Mouse (Mus musculus): Measurements from ENCODE around the gene Kcnt1.
A peak's percentile ranks its signal among the peaks of the same experiment; 100 is the strongest.

Gene Kcnt1

DNA sequence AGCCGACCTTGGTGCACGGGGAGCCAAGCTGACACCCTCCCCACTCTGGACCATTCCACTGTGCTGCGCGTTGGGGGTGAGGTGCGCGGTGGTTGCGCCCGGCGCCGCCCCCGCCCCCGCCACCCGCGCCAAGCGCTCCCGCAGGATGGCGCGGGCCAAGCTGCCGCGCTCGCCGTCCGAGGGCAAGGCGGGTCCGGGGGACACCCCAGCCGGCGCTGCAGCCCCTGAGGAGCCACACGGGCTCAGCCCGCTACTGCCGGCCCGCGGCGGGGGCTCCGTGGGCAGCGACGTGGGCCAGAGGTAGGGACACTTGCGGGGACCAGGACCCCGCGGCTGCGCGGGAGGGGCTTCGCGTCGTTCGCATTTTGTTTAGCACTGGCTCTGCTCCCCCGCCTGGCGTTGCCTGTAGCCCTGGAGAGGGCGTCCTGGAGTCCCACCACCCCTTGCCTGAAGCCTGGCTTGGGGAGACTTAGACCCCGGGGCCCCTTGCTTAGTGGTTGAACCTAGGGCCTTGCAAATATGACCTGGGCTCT lies 14.3 kb downstream of the Kcnt1 start:
- no peak for DNase-seq (ENCODE audit: low spot score in 2 of 2)

DNA sequence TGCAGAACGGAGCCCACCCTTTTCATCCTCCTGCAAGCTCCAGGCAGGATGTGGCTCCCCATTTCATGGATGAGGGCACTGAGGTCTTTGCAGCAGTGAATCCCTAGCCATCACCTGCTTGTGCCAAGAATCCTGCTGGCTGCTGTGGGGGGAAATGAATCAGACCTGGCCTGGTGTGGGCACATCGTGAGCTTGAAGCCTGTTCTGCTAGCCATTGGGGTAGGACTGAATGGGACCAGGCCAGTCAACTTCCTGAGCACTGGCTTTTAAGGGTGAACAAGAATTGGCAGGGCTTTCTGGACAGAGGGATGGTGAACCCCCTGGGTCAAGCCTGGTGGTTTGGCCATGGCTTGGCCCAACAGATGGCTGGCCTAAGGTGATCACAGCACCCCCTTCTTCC lies 15.0 kb downstream of the Kcnt1 start:
- no peak for DNase-seq (ENCODE audit: low spot score in 2 of 2)

DNA sequence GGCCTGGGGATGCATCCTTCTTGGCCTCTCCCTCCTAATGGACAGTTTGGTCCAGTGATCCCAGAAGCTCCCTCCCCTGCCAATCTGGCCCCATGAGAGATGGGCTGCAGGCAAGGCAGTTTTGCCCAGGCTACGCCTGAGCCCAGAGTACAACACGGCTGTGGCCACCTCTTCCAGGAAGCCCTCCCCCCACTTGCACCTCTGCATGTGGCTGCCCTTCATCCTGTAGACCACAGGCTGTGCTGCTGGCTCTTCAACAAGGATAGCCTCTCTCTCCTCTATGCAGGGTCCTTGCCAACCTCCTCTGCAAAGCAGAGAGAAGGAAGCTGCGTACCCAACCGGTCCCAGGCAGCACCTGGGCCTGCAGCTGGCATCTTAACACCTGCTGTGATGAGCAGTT lies 15.5 kb downstream of the Kcnt1 start:
- no peak for DNase-seq (ENCODE audit: low spot score in 2 of 2)

DNA sequence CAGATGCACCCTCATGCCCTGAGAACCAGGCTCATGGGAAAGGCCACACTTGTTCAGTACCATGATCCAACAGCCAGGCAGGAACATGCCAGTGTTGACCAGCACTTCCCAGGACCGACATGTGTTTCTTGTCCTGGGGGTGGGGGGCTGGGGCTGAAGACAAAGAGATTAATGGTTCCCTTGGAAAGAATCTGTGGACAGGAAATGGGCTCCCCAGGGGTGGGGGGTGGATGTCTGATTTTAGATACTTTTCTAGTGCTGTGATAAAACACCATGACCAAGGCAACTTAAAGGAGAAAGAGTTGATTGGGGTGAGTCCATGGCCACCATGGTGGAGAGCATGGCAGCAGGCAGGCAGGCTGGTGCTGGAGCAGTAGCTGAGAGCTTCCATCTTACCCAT lies 18.7 kb downstream of the Kcnt1 start:
- DNase-seq (ENCODE audit: low spot score in 2 of 2), result no peak

DNA sequence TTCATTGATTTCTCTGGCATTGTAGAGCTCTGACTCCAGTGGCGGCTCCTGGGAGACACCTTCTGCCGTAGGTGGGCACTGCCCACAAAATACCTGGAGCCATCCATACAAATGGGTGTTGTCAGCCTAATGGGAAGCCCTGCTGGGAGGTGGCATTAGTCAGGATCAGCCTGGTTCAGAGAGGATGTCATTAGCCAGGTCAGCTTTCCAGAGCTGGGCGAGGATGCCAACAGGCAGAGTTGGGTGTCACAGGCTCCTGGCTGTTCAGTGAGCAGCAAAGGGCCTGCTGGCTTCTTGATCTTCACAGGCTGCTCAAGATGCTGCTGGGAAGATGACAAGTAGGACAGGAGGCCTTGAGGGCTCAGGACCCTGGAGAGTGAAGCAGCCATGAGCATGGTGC lies 21.2 kb downstream of the Kcnt1 start:
- DNase-seq (ENCODE audit: low spot score in 2 of 2), result no peak

DNA sequence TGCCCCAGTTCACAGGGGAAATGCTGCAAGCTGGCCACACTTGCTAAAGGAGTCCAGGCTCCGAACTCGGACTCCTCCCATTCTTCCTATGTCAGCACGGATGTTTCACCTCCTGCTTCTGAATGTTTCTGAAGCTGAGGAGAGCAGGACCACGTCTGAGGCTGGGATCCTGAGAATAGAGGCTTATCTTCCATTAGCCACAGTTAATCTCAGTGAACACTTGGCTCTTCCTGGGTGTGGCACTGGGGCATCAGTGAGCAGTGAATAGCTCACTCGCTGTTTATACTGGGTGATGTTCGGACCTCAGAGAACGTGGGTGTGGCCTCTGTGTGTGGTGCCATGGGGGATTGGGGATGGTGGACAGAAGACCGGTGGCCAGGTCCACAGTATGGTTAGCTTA lies 23.7 kb downstream of the Kcnt1 start:
- no peak for DNase-seq (ENCODE audit: low spot score in 2 of 2)

DNA sequence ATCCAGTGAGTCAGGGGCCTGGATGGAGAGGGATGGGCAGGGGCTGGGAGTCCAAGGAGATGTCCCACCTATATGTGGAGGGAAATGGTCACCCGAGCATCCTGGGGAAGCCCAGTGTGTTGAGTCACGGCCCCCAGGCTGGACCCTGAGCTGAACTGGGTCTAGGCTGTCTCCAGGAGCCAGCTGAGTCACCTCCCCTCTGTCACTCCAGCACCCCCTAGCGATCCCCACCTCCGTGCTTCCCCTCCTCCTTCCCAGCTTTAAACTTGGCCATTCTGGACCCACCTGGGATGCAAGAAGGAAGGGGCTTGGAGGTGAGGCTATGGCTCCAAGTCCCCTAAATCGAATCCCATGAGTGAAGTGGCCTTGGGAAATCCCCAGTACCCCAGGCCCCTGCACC lies 24.6 kb downstream of the Kcnt1 start:
- no peak for DNase-seq (ENCODE audit: low spot score in 2 of 2)

DNA sequence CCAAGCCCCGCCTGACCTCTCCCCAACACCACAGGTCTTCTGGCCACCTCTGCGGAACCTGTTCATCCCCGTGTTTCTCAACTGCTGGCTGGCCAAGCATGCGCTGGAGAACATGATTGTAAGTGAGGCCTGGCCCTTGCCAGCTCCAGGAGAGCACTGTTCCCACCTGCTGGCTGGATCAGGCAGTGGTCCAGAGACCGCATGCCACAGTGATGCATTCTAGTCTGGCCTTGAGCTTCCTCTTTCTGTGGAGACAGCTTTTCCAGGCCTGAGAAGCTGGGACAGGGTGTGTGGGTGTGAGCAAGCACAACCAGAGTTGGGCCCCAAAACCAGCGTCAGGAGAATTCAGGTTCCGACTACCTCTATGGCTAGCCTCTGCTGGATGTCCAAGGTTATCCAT lies 28.9 kb downstream of the Kcnt1 start:
- no peak for DNase-seq (ENCODE audit: low spot score in 2 of 2)

DNA sequence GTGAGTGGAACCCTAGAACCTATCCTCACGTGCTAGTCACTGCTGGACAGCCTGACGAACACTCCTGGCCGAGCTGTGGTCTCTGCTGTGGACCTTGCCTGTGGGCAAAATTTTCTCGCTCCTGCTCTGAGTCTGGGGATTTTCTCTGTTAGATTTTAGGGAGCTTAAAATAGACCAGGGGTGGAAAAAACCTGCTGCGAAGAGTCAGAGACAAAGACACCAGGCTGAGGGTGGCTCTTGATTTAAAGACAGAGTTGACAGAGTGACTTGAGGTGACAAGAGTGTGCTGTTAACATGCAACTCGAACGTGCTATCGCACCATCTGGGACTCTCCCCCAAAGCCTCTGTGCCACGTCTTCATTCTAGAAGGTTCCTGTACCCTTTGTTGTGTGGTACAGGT lies 35.4 kb downstream of the Kcnt1 start:
- no peak for DNase-seq (ENCODE audit: low spot score in 2 of 2)

DNA sequence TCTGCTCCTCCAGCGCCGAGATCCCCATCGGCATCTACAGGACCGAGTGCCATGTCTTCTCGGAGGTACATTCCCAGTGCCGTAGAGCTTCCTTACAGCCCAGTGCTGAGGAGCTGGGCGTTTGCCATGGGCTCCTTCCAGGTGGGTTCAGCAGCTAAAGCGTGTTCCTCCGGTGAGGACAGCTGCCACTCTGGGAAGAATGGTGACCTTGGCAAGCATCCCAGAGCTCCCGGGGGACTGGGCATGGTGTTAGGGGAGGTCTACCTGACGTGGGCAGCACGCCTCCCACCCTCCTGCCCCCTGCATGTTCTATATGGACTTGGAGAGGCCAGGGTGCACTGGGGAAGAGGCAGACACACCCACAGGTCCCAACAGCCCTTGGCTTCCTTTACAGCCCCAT lies 46.3 kb downstream of the Kcnt1 start:
- DNase-seq (ENCODE audit: low spot score in 2 of 2), result no peak

DNA sequence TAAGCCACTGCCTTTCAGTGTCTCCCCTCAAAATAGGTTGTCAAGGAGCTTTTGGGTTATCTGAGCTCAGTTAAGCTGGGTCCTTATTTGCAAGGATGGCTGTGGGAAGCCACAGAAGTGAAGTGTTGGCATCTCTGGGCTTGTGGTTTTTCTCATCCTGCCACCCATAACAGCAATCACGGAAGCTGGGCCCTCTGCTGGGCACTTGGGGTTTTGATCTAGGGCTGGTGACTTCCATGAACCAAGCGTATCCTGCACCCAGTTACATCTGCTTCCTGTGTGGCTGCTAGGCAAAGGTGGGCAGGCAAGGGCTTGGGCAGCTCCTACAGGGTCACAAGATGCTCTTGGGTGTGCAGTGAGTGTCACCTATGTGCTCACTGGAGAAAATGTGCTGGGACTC lies 49.7 kb downstream of the Kcnt1 start:
- peak; percentile 34 to 38 for DNase-seq (ENCODE audit: low spot score in 2 of 2)

DNA sequence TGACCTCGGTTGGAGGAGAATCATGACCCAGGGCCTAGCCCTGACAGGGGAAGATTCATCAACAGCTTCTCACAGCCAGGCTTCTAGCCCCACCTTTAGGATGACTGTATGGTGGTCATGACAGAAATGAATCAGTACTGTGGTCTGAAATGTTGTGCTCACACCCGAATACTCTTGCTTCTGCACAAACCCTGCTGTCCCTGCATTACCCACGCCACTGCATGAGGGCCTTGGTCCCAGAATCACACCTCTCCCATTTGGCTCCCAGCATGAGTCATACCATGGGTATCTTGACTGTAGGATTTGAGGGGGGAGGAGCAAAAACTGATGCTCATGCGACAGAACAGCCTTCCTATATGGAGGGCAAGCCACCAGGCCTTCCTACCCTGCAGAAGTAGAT lies 50.7 kb downstream of the Kcnt1 start:
- no peak for DNase-seq (ENCODE audit: low spot score in 2 of 2)

DNA sequence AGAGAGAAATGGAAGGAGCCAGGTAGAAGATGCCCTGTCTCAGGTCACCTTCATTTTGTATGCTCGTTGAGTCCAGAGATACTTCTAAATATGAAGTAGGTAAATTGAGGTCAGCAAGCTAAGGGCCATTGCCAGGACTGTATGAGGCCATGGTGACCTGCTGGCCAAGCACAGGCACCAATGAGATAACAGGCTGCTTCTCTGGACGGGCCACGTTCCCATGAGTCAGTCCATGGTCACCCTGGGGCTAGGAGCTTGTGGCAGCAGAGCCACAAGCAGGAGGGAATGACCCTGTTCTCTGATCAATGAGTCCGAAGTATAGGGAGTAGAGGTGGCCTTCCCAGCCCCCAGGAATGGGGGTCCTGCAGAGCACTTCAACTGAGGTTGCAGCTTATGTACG lies 51.3 kb downstream of the Kcnt1 start:
- DNase-seq (ENCODE audit: low spot score in 2 of 2), result no peak

DNA sequence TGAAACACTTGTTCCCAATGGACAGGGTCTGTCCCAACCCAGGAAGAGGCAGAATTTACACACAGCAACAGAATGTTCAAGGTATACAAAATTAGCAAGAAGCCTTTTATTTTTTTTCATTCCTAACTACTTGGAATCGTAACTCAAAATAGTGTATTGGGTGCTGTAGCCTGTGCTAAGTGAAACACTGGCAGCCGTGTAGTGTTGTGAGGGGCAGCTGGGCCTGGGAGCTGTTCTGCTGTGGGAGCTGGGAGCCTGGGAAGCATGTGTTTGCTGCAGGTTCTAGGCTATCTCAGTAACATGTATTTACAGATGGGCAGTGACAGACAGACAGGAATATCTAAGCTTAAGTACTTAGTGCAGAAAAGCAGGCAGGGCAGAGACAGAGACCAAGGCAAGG lies 54.9 kb downstream of the Kcnt1 start:
- DNase-seq (ENCODE audit: low spot score in 2 of 2), result no peak

DNA sequence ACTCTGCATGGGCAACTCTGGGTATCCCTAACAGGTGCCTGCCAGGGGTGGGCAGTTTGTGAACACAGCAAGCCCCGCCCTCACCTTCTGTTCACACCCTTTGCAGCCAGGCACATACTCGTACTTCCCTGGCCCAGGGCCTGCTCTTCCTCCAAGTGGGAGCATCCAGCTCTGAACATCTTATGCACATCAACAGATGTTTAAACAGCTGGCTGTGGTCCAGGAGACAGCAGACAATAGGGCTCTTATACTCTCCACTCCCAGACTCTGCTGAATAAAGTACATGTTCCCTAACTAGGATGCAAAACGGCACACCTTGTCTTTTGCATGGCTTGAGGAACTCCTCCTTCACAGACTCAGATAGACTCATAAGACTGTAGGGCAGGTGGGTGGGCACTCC lies 56.4 kb downstream of the Kcnt1 start:
- no peak for DNase-seq (ENCODE audit: low spot score in 2 of 2)

DNA sequence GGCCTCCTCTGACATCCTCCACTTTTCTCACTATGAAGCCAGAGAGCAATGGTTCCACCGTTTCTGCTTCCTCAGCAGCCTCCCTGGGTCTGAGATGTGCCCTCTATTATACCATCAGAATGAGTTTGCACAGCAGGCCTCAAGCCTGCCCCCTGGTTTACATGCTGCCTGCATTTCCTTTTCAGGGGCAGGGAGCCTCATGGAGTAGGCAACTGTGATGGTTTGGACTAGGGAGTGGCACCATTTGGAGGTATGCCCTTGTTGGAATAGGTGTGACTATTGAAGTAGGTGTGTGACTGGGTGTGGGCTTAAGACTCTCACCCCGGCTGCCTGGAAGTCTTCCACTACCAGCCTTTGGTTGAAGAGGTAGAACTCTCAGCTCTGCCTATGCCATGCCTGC lies 60.3 kb downstream of the Kcnt1 start:
- DNase-seq (ENCODE audit: low spot score in 2 of 2), result no peak

DNA sequence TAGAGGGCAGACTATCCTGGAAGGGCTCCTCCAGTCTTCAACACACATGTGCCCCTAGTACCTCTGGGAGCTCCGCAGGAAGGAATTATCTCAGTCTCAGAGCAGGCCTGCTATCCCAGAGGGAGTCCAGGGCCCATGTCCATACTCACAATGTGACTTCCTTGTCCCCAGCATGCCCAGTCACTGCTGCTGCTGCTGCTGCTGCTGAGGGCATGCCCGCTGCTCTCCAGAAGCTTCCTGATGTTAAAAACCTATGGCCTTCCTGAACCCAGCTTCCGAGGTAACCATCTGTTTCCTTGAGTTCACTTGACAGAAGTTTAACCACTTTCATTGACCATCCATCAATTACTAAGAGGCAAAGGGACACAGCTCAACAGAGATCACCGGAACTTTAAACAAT lies 61.4 kb downstream of the Kcnt1 start:
- DNase-seq (ENCODE audit: low spot score in 2 of 2), result no peak

DNA sequence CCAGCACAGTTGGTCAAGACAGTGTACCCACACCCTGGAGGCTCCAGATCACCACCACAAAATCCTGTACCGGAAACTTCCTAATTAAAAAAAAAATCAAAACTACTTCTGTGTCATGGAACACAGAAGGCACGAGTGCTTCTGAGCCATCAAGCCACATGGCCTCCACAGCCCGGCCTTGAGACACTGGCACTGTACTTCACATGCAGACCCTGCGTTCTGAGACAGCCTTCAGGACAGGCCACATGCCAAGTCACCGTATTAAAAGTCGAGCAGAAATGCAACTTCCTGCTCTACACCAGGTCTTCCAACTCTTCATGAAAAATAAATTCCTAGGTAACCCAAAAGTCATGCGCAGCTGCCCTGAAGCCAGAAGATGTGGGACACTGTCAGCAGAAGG lies 64.3 kb downstream of the Kcnt1 start:
- no peak for DNase-seq (ENCODE audit: low spot score in 2 of 2)

DNA sequence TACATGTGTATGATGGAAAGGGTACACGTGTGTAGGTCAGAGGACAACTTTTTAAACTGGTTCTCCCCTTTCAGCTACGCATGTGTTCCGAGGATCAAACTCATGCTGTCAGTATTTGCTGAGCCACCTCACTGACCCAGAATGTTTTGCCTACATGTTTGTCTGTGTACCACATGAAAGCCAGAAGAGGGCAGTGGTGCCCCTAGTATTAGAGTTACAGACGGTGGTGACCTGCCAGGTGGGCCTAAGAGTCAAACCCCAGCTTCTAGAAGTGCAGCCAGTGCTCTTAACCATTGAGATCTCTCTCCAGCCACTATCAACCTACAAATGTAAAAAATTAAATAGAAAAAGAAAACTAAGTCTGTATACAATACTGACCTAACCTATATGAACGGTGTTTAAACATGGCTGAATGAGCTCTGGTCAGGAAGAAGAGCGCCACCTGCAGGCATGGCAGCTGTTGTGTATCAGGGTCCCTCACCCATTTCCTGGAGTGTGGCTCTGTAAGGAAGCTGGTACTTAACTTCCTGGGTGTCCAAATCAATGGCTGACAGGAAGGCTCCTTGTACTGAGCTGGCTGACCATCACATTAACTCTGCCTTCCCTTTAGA lies 67.8 kb downstream of the Kcnt1 start:
- DNase-seq (ENCODE audit: low spot score in 2 of 2), result no peak

DNA sequence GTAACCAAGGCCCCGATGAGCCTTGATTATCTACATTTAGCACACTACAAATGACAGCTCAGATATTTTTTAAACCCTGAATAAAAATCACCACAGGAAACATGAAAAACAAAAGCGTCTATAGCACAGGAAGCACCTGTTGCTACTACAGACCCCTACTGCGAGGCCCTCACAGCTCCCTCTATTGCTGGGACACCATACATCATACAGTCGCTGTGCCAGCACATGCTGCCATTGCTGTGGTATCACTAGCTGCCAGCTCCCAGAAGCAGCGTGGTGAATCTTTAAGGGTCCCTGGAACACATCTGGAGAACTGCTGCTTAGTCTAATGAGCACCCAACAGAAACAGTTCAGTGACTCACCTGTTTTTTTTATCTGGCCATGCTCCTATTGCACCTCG lies 77.0 kb downstream of the Kcnt1 start:
- DNase-seq (ENCODE audit: low spot score in 2 of 2), result no peak

DNA sequence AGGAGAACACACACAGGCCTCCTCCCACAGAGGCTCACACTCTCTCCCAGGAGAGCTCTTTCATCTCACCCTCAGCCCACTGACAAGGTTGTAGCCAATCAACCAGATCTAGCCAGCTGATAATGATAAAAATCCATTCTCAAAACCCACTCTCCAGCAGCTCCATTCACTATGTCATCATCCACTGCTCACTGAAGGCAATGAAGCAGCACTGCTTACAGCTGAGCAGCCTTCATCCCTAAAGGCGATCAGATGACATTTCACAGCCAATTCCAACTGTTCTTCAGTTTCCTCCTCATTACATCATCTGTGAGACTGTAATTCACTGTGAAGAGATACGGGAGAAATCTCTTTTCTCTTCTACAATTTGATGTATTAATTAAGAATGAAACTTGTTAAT lies 80.3 kb downstream of the Kcnt1 start:
- DNase-seq (ENCODE audit: low spot score in 2 of 2), result no peak

DNA sequence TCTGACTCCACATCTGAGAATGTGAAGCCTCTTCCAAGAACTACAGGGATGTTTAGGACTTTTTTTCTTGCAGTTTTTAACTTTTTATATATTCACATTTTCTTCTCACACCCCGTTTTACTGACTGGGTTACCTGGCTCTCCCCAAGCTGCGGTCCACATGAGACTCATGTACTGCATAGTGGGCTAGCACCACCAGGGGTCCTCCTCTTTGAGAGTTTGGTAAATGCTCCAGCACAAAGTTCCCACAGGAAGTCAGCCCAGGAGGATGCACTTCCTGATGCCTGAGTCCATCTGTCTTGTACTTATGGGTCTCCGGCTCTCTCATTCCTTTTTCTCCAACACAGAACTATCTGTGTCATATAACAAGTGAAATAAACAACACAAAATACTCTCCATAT lies 84.4 kb downstream of the Kcnt1 start:
- DNase-seq (ENCODE audit: low spot score in 2 of 2), result no peak

DNA sequence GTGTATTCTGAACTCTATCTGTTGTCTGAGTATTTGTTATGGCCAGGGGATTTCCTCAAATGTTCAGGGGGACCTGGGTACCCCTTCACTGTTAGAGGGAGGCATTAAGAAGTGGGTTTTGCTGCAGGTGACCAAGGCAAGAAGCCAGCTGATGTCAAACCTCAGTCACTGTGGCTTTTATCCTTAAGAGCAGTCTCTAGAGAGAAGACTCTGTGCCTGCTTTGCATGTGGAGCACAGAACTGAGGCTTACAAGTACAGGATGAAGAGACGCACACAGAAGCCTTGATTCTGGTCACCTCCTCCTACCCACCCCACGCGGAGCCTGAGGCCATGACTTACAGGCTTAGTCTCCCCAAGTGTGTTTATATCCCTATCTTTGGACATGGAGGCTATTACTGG lies 85.8 kb downstream of the Kcnt1 start:
- DNase-seq (ENCODE audit: low spot score in 2 of 2), result no peak
